7 mouse cellular contexts compared by ENCODE assay signal in the genomic region with DNA sequence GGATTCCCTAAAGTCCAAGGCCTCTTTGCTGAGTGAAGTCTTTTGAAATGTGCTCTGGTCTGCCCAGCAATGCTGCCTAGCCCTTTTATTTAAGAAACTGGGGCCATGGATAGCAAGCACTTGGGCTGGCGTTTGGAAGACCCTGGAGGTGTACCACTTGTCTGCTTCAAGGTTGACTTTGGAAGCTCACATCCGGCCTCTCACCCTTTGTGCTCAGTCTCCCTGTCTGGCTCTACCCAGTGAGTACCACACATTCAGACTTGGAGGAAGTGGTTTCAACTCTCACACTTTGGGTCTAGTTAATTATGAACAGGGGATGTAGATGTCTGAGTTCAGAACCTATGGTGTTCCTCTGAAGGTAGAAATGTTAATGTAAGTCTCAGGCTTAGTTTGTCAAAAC. TPM values are rescaled to one million over a fixed set of nuclear protein-coding genes. Genes with fewer than 3 reads are reported as not detected.
A peak's percentile ranks its signal among the peaks of the same experiment; 100 is the strongest.
DNase-seq lines count a peak whose midpoint lies in the region; ATAC-seq lines count a peak whose summit lies in the region.

No protein-coding gene starts in this region.

- H3K27me3 ChIP-seq in megakaryocyte, embryonic 14.5 days (replicated peaks): no peaks in the 10 kb centered on the region
- peaks cover 4% of the 10 kb centered on the region; the same call in 1 of the 2 replicates for H3K27me3 ChIP-seq in embryonic facial prominence, embryonic 14.5 days (replicated peaks; ENCODE audit: control insufficient read depth, insufficient read depth, low read length)
- H3K27me3 ChIP-seq in limb, embryonic 12.5 days: peaks cover 11% of the 10 kb centered on the region; the same call in 1 of the 2 replicates
- no peaks in the 10 kb centered on the region for H3K27me3 ChIP-seq in stomach, embryonic 14.5 days (ENCODE audit: control insufficient read depth, insufficient read depth, low read length)

- peak overlapping the region; percentile 98 for H3K4me3 ChIP-seq in megakaryocyte, embryonic 14.5 days (replicated peaks)
- H3K4me3 ChIP-seq in embryonic facial prominence, embryonic 14.5 days (ENCODE audit: low read depth, low read length): peak overlapping the region; percentile 89
- H3K4me3 ChIP-seq in limb, embryonic 12.5 days (replicated peaks): peak overlapping the region; percentile 88
- peak overlapping the region; percentile 97 for H3K4me3 ChIP-seq in stomach, embryonic 14.5 days (ENCODE audit: low read depth, low read length)

- peaks cover 38% of the 10 kb centered on the region for H3K36me3 ChIP-seq in megakaryocyte, embryonic 14.5 days (replicated peaks; ENCODE audit: low read length)
- no peaks in the 10 kb centered on the region for H3K36me3 ChIP-seq in embryonic facial prominence, embryonic 14.5 days (ENCODE audit: control insufficient read depth, insufficient read depth, low read length)
- no peaks in the 10 kb centered on the region for H3K36me3 ChIP-seq in limb, embryonic 12.5 days
- H3K36me3 ChIP-seq in stomach, embryonic 14.5 days (ENCODE audit: control insufficient read depth, insufficient read depth, low read length): no peaks in the 10 kb centered on the region; the same call in 1 of the 2 replicates

- DNase-seq in embryonic facial prominence, embryonic 14.5 days (ENCODE audit: low spot score): no peak
- DNase-seq in urinary bladder, adult 18-20 months (ENCODE audit: low spot score in 2 of 2): no peak
- DNase-seq in right cerebral cortex, adult 18-20 months: no peak

- peak overlapping the region; percentile 77 for H3K4me2 ChIP-seq in embryonic facial prominence, embryonic 14.5 days (ENCODE audit: low read depth, low read length)
- peak overlapping the region; percentile 84 for H3K4me2 ChIP-seq in limb, embryonic 12.5 days
- peak overlapping the region; percentile 72 for H3K4me2 ChIP-seq in stomach, embryonic 14.5 days (replicated peaks; ENCODE audit: low read depth, low read length)

- 56% methylated on average over 2 of the region's 2 CpGs for WGBS in embryonic facial prominence, embryonic 14.5 days
- 70% methylated on average over 2 of the region's 2 CpGs for WGBS in limb, embryonic 12.5 days
- 71% methylated on average over 2 of the region's 2 CpGs for WGBS in stomach, embryonic 14.5 days

- ATAC-seq in megakaryocyte, adult 5-6 weeks (ENCODE audit: poor library complexity, severe bottlenecking): no peak
- ATAC-seq in embryonic facial prominence, embryonic 14.5 days (ENCODE audit: low read depth): no peak
- no peak for ATAC-seq in limb, embryonic 12.5 days (ENCODE audit: insufficient number of reproducible peaks, insufficient read depth, low FRiP score, low TSS enrichment, low read depth)
- no peak for ATAC-seq in stomach, embryonic 14.5 days (ENCODE audit: insufficient number of reproducible peaks, insufficient read depth, low FRiP score, low read depth)

- peak overlapping the region; percentile 93 for H3K9ac ChIP-seq in embryonic facial prominence, embryonic 14.5 days (ENCODE audit: low read depth, low read length)
- H3K9ac ChIP-seq in limb, embryonic 12.5 days (replicated peaks): no peak overlapping the region; the same call in 1 of the 2 replicates
- no peak overlapping the region for H3K9ac ChIP-seq in stomach, embryonic 14.5 days (replicated peaks; ENCODE audit: low read depth, low read length)

- 0 out of 2 replicates have a peak overlapping the region, but pooled peaks have one; percentile 93 for H3K27ac ChIP-seq in embryonic facial prominence, embryonic 14.5 days (replicated peaks; ENCODE audit: low read depth, low read length)
- H3K27ac ChIP-seq in limb, embryonic 12.5 days: no peak overlapping the region
- H3K27ac ChIP-seq in stomach, embryonic 14.5 days (ENCODE audit: low read length): peak overlapping the region; percentile 39; the same call in 1 of the 2 replicates

- peaks cover 77% of the 10 kb centered on the region for H3K4me1 ChIP-seq in megakaryocyte, embryonic 14.5 days
- peaks cover 24% of the 10 kb centered on the region for H3K4me1 ChIP-seq in embryonic facial prominence, embryonic 14.5 days (ENCODE audit: control insufficient read depth, insufficient read depth, low read length)
- H3K4me1 ChIP-seq in limb, embryonic 12.5 days (replicated peaks): peaks cover 42% of the 10 kb centered on the region
- peaks cover 10% of the 10 kb centered on the region for H3K4me1 ChIP-seq in stomach, embryonic 14.5 days (ENCODE audit: control insufficient read depth, insufficient read depth, low read length)

- no peaks in the 10 kb centered on the region for H3K9me3 ChIP-seq in megakaryocyte, embryonic 14.5 days
- H3K9me3 ChIP-seq in embryonic facial prominence, embryonic 14.5 days (ENCODE audit: control insufficient read depth, low read length): no peaks in the 10 kb centered on the region
- no peaks in the 10 kb centered on the region for H3K9me3 ChIP-seq in limb, embryonic 12.5 days
- H3K9me3 ChIP-seq in stomach, embryonic 14.5 days (ENCODE audit: control insufficient read depth, low read depth, low read length): no peaks in the 10 kb centered on the region

RNA-seq across cellular contexts. Expression of a gene that starts 2.8 kb away (rescaled TPM):
- polyA plus RNA-seq in megakaryocyte, embryonic 14.5 days (2012; ENCODE audit: insufficient read depth, low replicate concordance): 43.3 and 55.0 TPM in 2 replicates
- 19.5 and 21.3 TPM in 2 replicates for total RNA-seq in megakaryocyte, adult 5-6 weeks (2015)
- total RNA-seq in megakaryocyte, adult 5-6 weeks (2017): 28.9 and 36.3 TPM in 2 replicates
- polyA plus RNA-seq in embryonic facial prominence, embryonic 14.5 days (2014; fragmentation: Nextera tagmentation; extraction: Ambion mirVana): 51.9 and 60.8 TPM in 2 replicates
- 24.0 and 28.3 TPM in 2 replicates for polyA plus RNA-seq in limb, embryonic 12.5 days (2016; fragmentation: Nextera tagmentation; extraction: Ambion mirVana)
- 32.3 and 36.5 TPM in 2 replicates for polyA plus RNA-seq in stomach, embryonic 14.5 days (2014; fragmentation: Nextera tagmentation; extraction: Ambion mirVana)
